Mouse (Mus musculus) testis, adult 2 months (tissue): Measurements from ENCODE around the gene Sema3b. TPM values are rescaled to one million over a fixed set of nuclear protein-coding genes. Genes with fewer than 3 reads are reported as not detected.
A peak's percentile ranks its signal among the peaks of the same experiment; 100 is the strongest.

Source experiments
- H3K27ac ChIP-seq: fragments of 200-500 bp; 2 replicates; pipeline ENCODE4 v1.5.1; 2012; ENCODE audit warnings: low read depth, low read length; ENCODE audit not compliant: control insufficient read depth, insufficient read depth
- H3K27me3 ChIP-seq: fragments of 200-500 bp; 2 replicates; pipeline ENCODE4 v1.6.1; 2012; ENCODE audit warnings: mild to moderate bottlenecking, low read length, moderate library complexity; ENCODE audit not compliant: control insufficient read depth, insufficient read depth
- H3K36me3 ChIP-seq: fragments of 200-500 bp; 2 replicates; pipeline ENCODE4 v1.6.1; 2012; ENCODE audit warnings: mild to moderate bottlenecking, low read length; ENCODE audit not compliant: control insufficient read depth, insufficient read depth
- H3K4me1 ChIP-seq: fragments of 200-500 bp; 2 replicates; pipeline ENCODE4 v1.6.1; 2012; ENCODE audit warnings: low read length; ENCODE audit not compliant: control insufficient read depth, insufficient read depth
- H3K4me3 ChIP-seq: fragments of 200-500 bp; 2 replicates; pipeline ENCODE4 v1.5.1; 2012; ENCODE audit warnings: low read depth, mild to moderate bottlenecking, low read length, moderate library complexity, mixed read lengths; ENCODE audit not compliant: control insufficient read depth
- CTCF ChIP-seq: fragments of 200-500 bp; IDR thresholded peaks from 2 replicates; pipeline ENCODE4 v1.5.1; 2012; ENCODE audit warnings: low read depth, mild to moderate bottlenecking, inconsistent platforms, low read length, moderate library complexity; ENCODE audit not compliant: control insufficient read depth, insufficient read depth, insufficient replicate concordance
- POLR2A ChIP-seq: fragments of 200-500 bp; IDR thresholded peaks from 2 replicates; pipeline ENCODE4 v1.6.1; 2012; ENCODE audit warnings: low read depth, mild to moderate bottlenecking, inconsistent platforms, low read length, moderate library complexity; ENCODE audit not compliant: control insufficient read depth
- polyA plus RNA-seq: library from polyadenylated mRNA; depleted of rRNA; stranded (reverse); fragments of >200 nt; gene quantifications from 2 replicates; pipeline ENCODE4 v1.2.3, GENCODE M21; 2012

Sema3b gene
- polyA plus RNA-seq, 1 experiment, result 2.1 TPM

GRCm38 (mm10) chr9:107620954-107621353, 11.9 kb upstream of the Sema3b start:
- Histone ChIP-seq H3K36me3 (no peaks in the 10 kb centered on the region), H3K27me3 (no peaks in the 10 kb centered on the region), H3K4me1 (no peaks in the 10 kb centered on the region; the same call in 1 of the 2 replicates), H3K27ac (no peak overlapping the region), H3K4me3 (no peak overlapping the region)
- TF ChIP-seq CTCF, result no peak
- TF ChIP-seq POLR2A, result no peak

DNA sequence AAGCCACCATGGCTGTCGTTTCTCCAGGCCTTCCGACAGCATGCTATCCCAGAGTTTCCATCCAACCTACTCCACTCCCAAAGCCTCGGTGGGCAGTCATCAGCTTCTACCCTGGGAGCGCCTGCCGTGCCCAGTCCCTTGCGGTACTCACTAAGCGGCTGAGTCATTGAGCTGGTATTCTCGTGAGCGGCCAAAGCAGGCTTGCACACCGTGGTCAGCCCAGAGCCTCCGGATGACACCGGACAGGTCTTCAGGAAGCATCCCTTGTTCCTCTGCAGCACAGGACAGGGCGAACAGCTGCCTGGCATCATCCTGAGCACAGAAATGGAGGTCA, 10.5 kb upstream of the Sema3b start:
- Histone ChIP-seq H3K27ac (no peak overlapping the region), H3K36me3 (no peaks in the 10 kb centered on the region), H3K4me1 (no peaks in the 10 kb centered on the region), H3K27me3 (no peaks in the 10 kb centered on the region), H3K4me3 (no peak overlapping the region)
- TF ChIP-seq CTCF, result no peak

- no peaks in the 10 kb centered on the region for H3K27me3 ChIP-seq
- no peaks in the 10 kb centered on the region for H3K36me3 ChIP-seq
- no peak for TF ChIP-seq POLR2A
- TF ChIP-seq CTCF, result no peak
- H3K4me1 ChIP-seq, result no peaks in the 10 kb centered on the region
- H3K27ac ChIP-seq, result no peak overlapping the region
- no peak overlapping the region for H3K4me3 ChIP-seq
Measured at GRCm38 (mm10) chr9:107618778-107619545, 9.9 kb upstream of the Sema3b start.

GRCm38 (mm10) chr9:107618098-107618497, 9.1 kb upstream of the Sema3b start:
- no peak overlapping the region for H3K4me3 ChIP-seq
- no peaks in the 10 kb centered on the region for H3K27me3 ChIP-seq
- H3K27ac ChIP-seq, result no peak overlapping the region
- H3K36me3 ChIP-seq, result no peaks in the 10 kb centered on the region
- no peaks in the 10 kb centered on the region for H3K4me1 ChIP-seq
- TF ChIP-seq POLR2A (no peak), CTCF (no peak)

GRCm38 (mm10) chr9:107617461-107617860, 8.4 kb upstream of the Sema3b start:
- no peaks in the 10 kb centered on the region for H3K4me1 ChIP-seq
- H3K27ac ChIP-seq, result no peak overlapping the region
- no peaks in the 10 kb centered on the region for H3K27me3 ChIP-seq
- TF ChIP-seq POLR2A (no peak), CTCF (no peak)
- no peaks in the 10 kb centered on the region for H3K36me3 ChIP-seq
- H3K4me3 ChIP-seq, result no peak overlapping the region

DNA sequence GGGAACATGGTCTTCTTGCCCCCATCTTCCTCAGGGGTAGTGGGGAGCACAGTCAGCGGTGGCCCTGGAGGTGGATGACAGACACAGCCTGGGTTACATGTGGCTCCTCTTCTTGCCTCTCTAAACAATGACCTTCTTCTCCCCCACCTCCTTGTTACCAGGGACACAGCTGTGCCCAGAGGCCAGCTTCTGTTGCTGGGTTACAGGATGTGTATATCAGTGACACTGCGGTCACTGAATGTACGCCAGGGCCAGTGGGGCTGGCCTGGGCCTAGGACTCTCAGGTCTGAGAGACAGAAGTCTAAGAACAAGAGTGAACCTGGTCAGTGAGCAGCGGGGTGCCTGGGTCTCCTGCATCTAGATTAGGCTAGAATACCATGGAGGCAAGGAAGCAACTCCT, 6.0 kb upstream of the Sema3b start:
- no peak overlapping the region for H3K4me3 ChIP-seq
- H3K27ac ChIP-seq, result no peak overlapping the region
- no peak for TF ChIP-seq CTCF
- no peak for TF ChIP-seq POLR2A
- peaks cover 11% of the 10 kb centered on the region for H3K4me1 ChIP-seq
- H3K27me3 ChIP-seq, result no peaks in the 10 kb centered on the region
- H3K36me3 ChIP-seq, result no peaks in the 10 kb centered on the region

- Histone ChIP-seq H3K27me3 (no peaks in the 10 kb centered on the region), H3K27ac (no peak overlapping the region), H3K4me3 (peak overlapping the region; percentile 54), H3K4me1 (peaks cover 11% of the 10 kb centered on the region), H3K36me3 (no peaks in the 10 kb centered on the region)
- no peak for TF ChIP-seq POLR2A
- no peak for TF ChIP-seq CTCF
Measured at GRCm38 (mm10) chr9:107612945-107613569, 4.0 kb upstream of the Sema3b start.
